Mouse (Mus musculus) kidney, embryonic 14.5 days (tissue): Measurements from ENCODE around the gene Spata2. TPM values are rescaled to one million over a fixed set of nuclear protein-coding genes. Genes with fewer than 3 reads are reported as not detected.

Experiments used
- ATAC-seq: fragments of 200-750 bp; cut with Nextera tagmentation; 2 replicates; pipeline ENCODE4 v1.8.0; 2017; ENCODE audit warnings: moderate number of reproducible peaks, mild to moderate bottlenecking, moderate TSS enrichment, moderate library complexity; ENCODE audit not compliant: low FRiP score, low TSS enrichment
- H3K27ac ChIP-seq: fragments of 300-500 bp; sonication (generic); 2 replicates; pipeline ENCODE4 v1.5.1; 2014; ENCODE audit warnings: low read depth, mild to moderate bottlenecking, low read length, moderate library complexity, mixed read lengths
- H3K27me3 ChIP-seq: fragments of 300-500 bp; sonication (generic); 2 replicates; pipeline ENCODE4 v1.6.1; 2014; ENCODE audit warnings: mild to moderate bottlenecking, low read length; ENCODE audit not compliant: control insufficient read depth, insufficient read depth
- H3K36me3 ChIP-seq: fragments of 300-500 bp; sonication (generic); 2 replicates; pipeline ENCODE4 v1.6.1; 2014; ENCODE audit warnings: low read length, mixed read lengths; ENCODE audit not compliant: control insufficient read depth, insufficient read depth
- H3K4me1 ChIP-seq: fragments of 300-500 bp; sonication (generic); 2 replicates; pipeline ENCODE4 v1.6.1; 2014; ENCODE audit warnings: low read length, mixed read lengths; ENCODE audit not compliant: control insufficient read depth, insufficient read depth
- H3K4me2 ChIP-seq: fragments of 300-500 bp; sonication (generic); replicated peaks from 2 replicates; pipeline ENCODE4 v1.6.1; 2014; ENCODE audit warnings: low read depth, mild to moderate bottlenecking, low read length
- H3K4me3 ChIP-seq: fragments of 300-500 bp; sonication (generic); 2 replicates; pipeline ENCODE4 v1.5.1; 2014; ENCODE audit warnings: mild to moderate bottlenecking, low read length
- H3K9ac ChIP-seq: fragments of 300-500 bp; sonication (generic); 2 replicates; pipeline ENCODE4 v1.6.1; 2014; ENCODE audit warnings: low read depth, mild to moderate bottlenecking, low read length, moderate library complexity
- H3K9me3 ChIP-seq: fragments of 300-500 bp; sonication (generic); 2 replicates; pipeline ENCODE4 v1.6.1; 2016; ENCODE audit warnings: low read length; ENCODE audit not compliant: control insufficient read depth
- WGBS: fragments of 180-500 bp; shearing (Covaris S2); extraction: QIAGEN DNeasy Blood & Tissue Kit; methylation state at CpG from one replicate; pipeline ENCODE4 v1.1.7; 2014; 5-methylcytosine and 5-hydroxymethylcytosine counted together
- polyA plus RNA-seq: library from polyadenylated mRNA; unstranded; fragments of >200 nt; fragmentation: Nextera tagmentation; extraction: Ambion mirVana; gene quantifications from 2 replicates; pipeline ENCODE4 v1.2.1, GENCODE M21; 2014

The Spata2 gene
- polyA plus RNA-seq, 1 experiment from 2014 or later, result 17.4 TPM

GRCm38 (mm10) chr2:167487551-167487950, 5.1 kb downstream of the Spata2 start:
- no peaks in the 10 kb centered on the region for H3K27me3 ChIP-seq

GRCm38 (mm10) chr2:167486573-167486972, 6.1 kb downstream of the Spata2 start:
- H3K9ac ChIP-seq, result no peak overlapping the region
- peaks cover 29% of the 10 kb centered on the region for H3K36me3 ChIP-seq
- peaks cover 7% of the 10 kb centered on the region for H3K4me1 ChIP-seq
- no peaks in the 10 kb centered on the region for H3K27me3 ChIP-seq
- 93% methylated on average over 4 of the region's 4 CpGs for WGBS
- no peak overlapping the region for H3K27ac ChIP-seq
- H3K4me2 ChIP-seq, result no peak overlapping the region
- H3K4me3 ChIP-seq, result no peak overlapping the region
- no peaks in the 10 kb centered on the region for H3K9me3 ChIP-seq
- ATAC-seq, result no peak

More at GRCm38 (mm10) chr2:167487551-167487950, 5.1 kb downstream of the Spata2 start:
- H3K9ac ChIP-seq, result no peak overlapping the region
- peaks cover 11% of the 10 kb centered on the region for H3K4me1 ChIP-seq
- no peak overlapping the region for H3K4me2 ChIP-seq
- H3K9me3 ChIP-seq, result no peaks in the 10 kb centered on the region
- no peak overlapping the region for H3K27ac ChIP-seq
- peaks cover 26% of the 10 kb centered on the region for H3K36me3 ChIP-seq
- no peak for ATAC-seq
- 85% methylated on average over 6 of the region's 6 CpGs for WGBS
- no peak overlapping the region for H3K4me3 ChIP-seq

- Histone ChIP-seq H3K27me3 (no peaks in the 10 kb centered on the region), H3K4me3 (no peak overlapping the region), H3K9me3 (no peaks in the 10 kb centered on the region), H3K9ac (no peak overlapping the region), H3K4me2 (no peak overlapping the region), H3K27ac (no peak overlapping the region), H3K36me3 (peaks cover 29% of the 10 kb centered on the region), H3K4me1 (no peaks in the 10 kb centered on the region)
- 89% methylated on average over 7 of the region's 7 CpGs for WGBS
- ATAC-seq, result no peak
These were observed 6.9 kb downstream of the Spata2 start for GRCm38 (mm10) chr2:167485501-167486377.

- Histone ChIP-seq H3K9ac (no peak overlapping the region), H3K27ac (no peak overlapping the region), H3K4me2 (no peak overlapping the region), H3K4me1 (no peaks in the 10 kb centered on the region), H3K9me3 (no peaks in the 10 kb centered on the region), H3K36me3 (peaks cover 32% of the 10 kb centered on the region), H3K4me3 (no peak overlapping the region), H3K27me3 (no peaks in the 10 kb centered on the region)
- WGBS, result 91% methylated on average over 11 of the region's 11 CpGs
- ATAC-seq, result no peak
These were observed 7.8 kb downstream of the Spata2 start for GRCm38 (mm10) chr2:167484932-167485331.

GRCm38 (mm10) chr2:167483827-167484410, 8.8 kb downstream of the Spata2 start:
- Histone ChIP-seq H3K27me3 (no peaks in the 10 kb centered on the region), H3K4me2 (no peak overlapping the region), H3K27ac (no peak overlapping the region), H3K36me3 (peaks cover 32% of the 10 kb centered on the region), H3K4me3 (no peak overlapping the region), H3K9ac (no peak overlapping the region), H3K4me1 (no peaks in the 10 kb centered on the region), H3K9me3 (no peaks in the 10 kb centered on the region)
- WGBS, result 96% methylated on average over 24 of the region's 24 CpGs
- ATAC-seq, result no peak

GRCm38 (mm10) chr2:167483081-167483826, 9.4 kb downstream of the Spata2 start:
- H3K27me3 ChIP-seq, result no peaks in the 10 kb centered on the region
- no peak overlapping the region for H3K27ac ChIP-seq
- no peak overlapping the region for H3K4me3 ChIP-seq
- no peak overlapping the region for H3K9ac ChIP-seq
- no peak overlapping the region for H3K4me2 ChIP-seq
- H3K9me3 ChIP-seq, result no peaks in the 10 kb centered on the region
- H3K4me1 ChIP-seq, result no peaks in the 10 kb centered on the region
- WGBS, result 93% methylated on average over 27 of the region's 27 CpGs
- peaks cover 32% of the 10 kb centered on the region for H3K36me3 ChIP-seq
- no peak for ATAC-seq

- Histone ChIP-seq H3K4me2 (no peak overlapping the region), H3K36me3 (peaks cover 32% of the 10 kb centered on the region), H3K4me1 (no peaks in the 10 kb centered on the region), H3K9me3 (no peaks in the 10 kb centered on the region), H3K27ac (no peak overlapping the region), H3K27me3 (no peaks in the 10 kb centered on the region), H3K9ac (no peak overlapping the region), H3K4me3 (no peak overlapping the region)
- ATAC-seq, result no peak
- WGBS, result 92% methylated on average over 4 of the region's 4 CpGs
These were observed 10.0 kb downstream of the Spata2 start for GRCm38 (mm10) chr2:167482681-167483080.

GRCm38 (mm10) chr2:167479501-167479900, 13.2 kb downstream of the Spata2 start:
- Histone ChIP-seq H3K27me3 (no peaks in the 10 kb centered on the region), H3K4me1 (peaks cover 17% of the 10 kb centered on the region; the same call in 1 of the 2 replicates), H3K9me3 (no peaks in the 10 kb centered on the region), H3K36me3 (peaks cover 35% of the 10 kb centered on the region), H3K9ac (no peak overlapping the region), H3K27ac (no peak overlapping the region), H3K4me3 (no peak overlapping the region), H3K4me2 (no peak overlapping the region)
- WGBS, result 96% methylated on average over 1 of the region's 1 CpGs
- no peak for ATAC-seq
